Mouse (Mus musculus): ENCODE results near the gene Gm5741.

The Gm5741 gene

GRCm38 (mm10) chr8:85073041-85073612 is 5.3 kb upstream of the Gm5741 start:
- no peak for DNase-seq (ENCODE audit: low spot score in 2 of 2)

- no peak for DNase-seq (ENCODE audit: low spot score in 2 of 2)
Measured at GRCm38 (mm10) chr8:85072364-85072929, 4.7 kb upstream of the Gm5741 start.

GRCm38 (mm10) chr8:85071514-85072281 is 3.9 kb upstream of the Gm5741 start, which contains the start of gene Dhps:
Dhps (plus strand) TSS chr8:85071757.
- DNase-seq (ENCODE audit: low spot score in 2 of 2): peak; percentile 80 to 93

GRCm38 (mm10) chr8:85071041-85071440 is 3.3 kb upstream of the Gm5741 start:
- DNase-seq (ENCODE audit: low spot score in 2 of 2): no peak

- no peak for DNase-seq (ENCODE audit: low spot score in 2 of 2)
Measured at GRCm38 (mm10) chr8:85067155-85067554, 627 bp downstream of the Gm5741 start.

- no peak for DNase-seq (ENCODE audit: low spot score in 2 of 2)
Measured at GRCm38 (mm10) chr8:85065213-85065612, 2.6 kb downstream of the Gm5741 start.

GRCm38 (mm10) chr8:85062603-85063002 is 5.2 kb downstream of the Gm5741 start:
- DNase-seq (ENCODE audit: low spot score in 2 of 2): no peak

- DNase-seq (ENCODE audit: low spot score in 2 of 2): peak; percentile 84 to 94
Measured at GRCm38 (mm10) chr8:85059879-85060616, 7.7 kb downstream of the Gm5741 start, which contains the start of gene Fbxw9. Fbxw9 (plus strand) TSS chr8:85060055.

- no peak for DNase-seq (ENCODE audit: low spot score in 2 of 2)
Measured at GRCm38 (mm10) chr8:85057367-85057766, 10.4 kb downstream of the Gm5741 start.

- DNase-seq (ENCODE audit: low spot score in 2 of 2): no peak
Measured at GRCm38 (mm10) chr8:85043619-85044018, 24.2 kb downstream of the Gm5741 start.

- peak in 1 of 2 experiments; percentile 49 for DNase-seq (ENCODE audit: low spot score in 2 of 2)
Measured at GRCm38 (mm10) chr8:85037681-85038531, 29.9 kb downstream of the Gm5741 start.

GRCm38 (mm10) chr8:85037366-85037680 is 30.5 kb downstream of the Gm5741 start:
- DNase-seq (ENCODE audit: low spot score in 2 of 2): no peak

GRCm38 (mm10) chr8:85036718-85037365 is 30.9 kb downstream of the Gm5741 start, which contains the start of gene Tnpo2:
Tnpo2 (plus strand) TSS chr8:85036915.
- peak; percentile 90 to 94 for DNase-seq (ENCODE audit: low spot score in 2 of 2)

- DNase-seq (ENCODE audit: low spot score in 2 of 2): no peak
Measured at GRCm38 (mm10) chr8:85036381-85036717, 31.4 kb downstream of the Gm5741 start.

- no peak for DNase-seq (ENCODE audit: low spot score in 2 of 2)
Measured at GRCm38 (mm10) chr8:85035728-85036310, 32.0 kb downstream of the Gm5741 start.

GRCm38 (mm10) chr8:85035165-85035727 is 32.5 kb downstream of the Gm5741 start:
- no peak for DNase-seq (ENCODE audit: low spot score in 2 of 2)

- DNase-seq (ENCODE audit: low spot score in 2 of 2): peak in 1 of 2 experiments; percentile 76
Measured at GRCm38 (mm10) chr8:85034764-85035163, 33.0 kb downstream of the Gm5741 start.

GRCm38 (mm10) chr8:85033867-85034266 is 33.9 kb downstream of the Gm5741 start:
- no peak for DNase-seq (ENCODE audit: low spot score in 2 of 2)

- DNase-seq (ENCODE audit: low spot score in 2 of 2): no peak
Measured at GRCm38 (mm10) chr8:85032622-85033311, 35.0 kb downstream of the Gm5741 start.

GRCm38 (mm10) chr8:85029271-85029670 is 38.5 kb downstream of the Gm5741 start:
- no peak for DNase-seq (ENCODE audit: low spot score in 2 of 2)

Data from left cerebral cortex, adult 9 months (tissue).